Mouse (Mus musculus): ENCODE results near the gene Paqr7. TPM values are rescaled to one million over a fixed set of nuclear protein-coding genes. Genes with fewer than 3 reads are reported as not detected.

The Paqr7 gene
- total RNA-seq, 2 experiments from 2014 or later = 36.8 to 40.5 TPM

Small RNA genes lying within 50 kb of the gene (microRNA-seq; reads per million reads assigned to microRNA genes)
- not detected for gene Gm23634

Other genes with a start within 250 kb of the Paqr7 start
- not detected for gene Gm30191, start 249.8 kb upstream of the Paqr7 start, total RNA-seq (2021)
- 10 to 100 TPM in 1 of 2 experiments, 1 to 10 TPM in 1; 9.4 to 10.8 TPM for gene Grrp1, start 242.6 kb upstream of the Paqr7 start, total RNA-seq (2021)
- gene Pdik1l, start 208.8 kb upstream of the Paqr7 start, total RNA-seq (2021) = 10 to 100 TPM; 23.2 to 24.5 TPM
- gene Trim63, start 181.6 kb upstream of the Paqr7 start, total RNA-seq (2021) = 1 to 10 TPM in 1 of 2 experiments, under 1 TPM in 1; 0.56 to 2.1 TPM
- 10 to 100 TPM; 33.4 to 35.2 TPM for gene Slc30a2, start 153.5 kb upstream of the Paqr7 start, total RNA-seq (2021)
- gene Extl1, start 112.8 kb upstream of the Paqr7 start, total RNA-seq (2021) = 1 to 10 TPM; 1.4 to 1.5 TPM
- 10 to 100 TPM; 13.9 to 14.9 TPM for gene Pafah2, start 100.4 kb upstream of the Paqr7 start, total RNA-seq (2021)
- 100 to 1,000 TPM; 233 to 289 TPM for gene Stmn1, start 28.4 kb upstream of the Paqr7 start, total RNA-seq (2021)
- 1 to 10 TPM; 4.7 to 5.4 TPM for gene Aunip, start 14.3 kb downstream of the Paqr7 start, total RNA-seq (2021)
- 100 to 1,000 TPM; 123 to 134 TPM for gene Mtfr1l, start 38.7 kb downstream of the Paqr7 start, total RNA-seq (2021)
- 10 to 100 TPM; 49.4 to 52.7 TPM for gene Selenon, start 55.5 kb downstream of the Paqr7 start, total RNA-seq (2021)
- 10 to 100 TPM; 28.6 to 29.6 TPM for gene Man1c1, start 207.6 kb downstream of the Paqr7 start, total RNA-seq (2021)

Data from adrenal gland, postnatal 4 days (tissue).